Mouse (Mus musculus): ENCODE data around the gene Smyd3.

- TF ChIP-seq CTCF (IDR thresholded peaks at IDR 0.05; ENCODE audit: control insufficient read depth, insufficient read depth, insufficient replicate concordance, low read depth, low read length) (no peak), POLR2A (IDR thresholded peaks at IDR 0.05; ENCODE audit: control insufficient read depth, low read depth, low read length) (no peak)
These were observed 459.2 kb downstream of the Smyd3 start for GRCm38 (mm10) chr1:179058675-179059074.

All from testis, adult 2 months (tissue).